ENCODE assay signal across 12 mouse cellular contexts in the genomic region with DNA sequence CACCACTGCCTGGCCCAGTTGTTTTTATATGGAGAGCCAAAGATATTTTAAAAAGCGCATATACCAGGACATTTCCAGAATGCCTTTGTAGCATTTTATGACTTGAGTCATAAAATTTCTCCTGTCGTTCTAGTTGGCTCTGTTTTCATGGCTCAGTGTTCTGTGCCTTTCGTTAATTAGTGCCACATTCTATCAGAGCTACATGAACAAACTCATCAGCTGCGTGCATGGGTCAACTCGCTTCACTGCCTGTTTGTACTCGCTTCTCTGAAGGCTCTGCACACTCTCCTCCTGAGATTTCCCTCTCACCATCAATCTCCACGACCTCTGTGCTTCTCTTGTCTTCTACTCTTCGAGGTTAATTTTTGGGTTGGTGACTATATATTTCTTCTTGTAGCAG. TPM values are rescaled to one million over a fixed set of nuclear protein-coding genes. Genes with fewer than 3 reads are reported as not detected.
DNase-seq lines count a peak whose midpoint lies in the region; ATAC-seq and TF ChIP-seq lines count a peak whose summit lies in the region.
"Had no signal": no experiment of that assay in that cellular context is flagged by ENCODE, and none has a peak within 500 bp of the region (broad histone marks: within the 10 kb centered on the region; RNA-seq: fewer than 3 reads in every experiment).

No protein-coding gene starts in this region.

- H3K27me3 ChIP-seq in neural tube, embryonic 13.5 days = no peaks in the 10 kb centered on the region
- H3K27me3 ChIP-seq in stomach, postnatal 0 days (ENCODE audit: control insufficient read depth, insufficient read depth, low read length) = no peaks in the 10 kb centered on the region
- H3K27me3 ChIP-seq: heart, embryonic 13.5 days; liver, embryonic 12.5 days had no signal

- no peaks in the 10 kb centered on the region for H3K36me3 ChIP-seq in neural tube, embryonic 13.5 days
- no peaks in the 10 kb centered on the region for H3K36me3 ChIP-seq in stomach, postnatal 0 days (ENCODE audit: control insufficient read depth, insufficient read depth, low read length)
- H3K36me3 ChIP-seq: heart, embryonic 13.5 days; liver, embryonic 12.5 days had no signal

- ATAC-seq in neural tube, embryonic 13.5 days (ENCODE audit: low read depth) = no peak
- ATAC-seq in stomach, postnatal 0 days (ENCODE audit: low FRiP score, low TSS enrichment) = no peak
- ATAC-seq: liver, embryonic 12.5 days had no signal

- H3K4me2 ChIP-seq in neural tube, embryonic 13.5 days = no peak overlapping the region
- H3K4me2 ChIP-seq in stomach, postnatal 0 days (replicated peaks; ENCODE audit: low read depth) = no peak overlapping the region
- H3K4me2 ChIP-seq: heart, embryonic 13.5 days; liver, embryonic 12.5 days had no signal

- TF ChIP-seq CTCF in stomach, postnatal 0 days (IDR thresholded peaks at IDR 0.05; ENCODE audit: low read depth) = 0 out of 2 replicates have a peak, but pooled peaks have one; percentile 5

- no peak overlapping the region for H3K4me3 ChIP-seq in neural tube, embryonic 13.5 days
- H3K4me3 ChIP-seq in stomach, postnatal 0 days (ENCODE audit: low read depth, low read length) = no peak overlapping the region
- H3K4me3 ChIP-seq: heart, embryonic 13.5 days; liver, embryonic 12.5 days had no signal

- H3K9ac ChIP-seq in neural tube, embryonic 13.5 days = no peak overlapping the region
- H3K9ac ChIP-seq in stomach, postnatal 0 days (ENCODE audit: low read length) = no peak overlapping the region
- H3K9ac ChIP-seq: heart, embryonic 13.5 days; liver, embryonic 12.5 days had no signal

- peak overlapping the region; percentile 49; the same call in 1 of the 2 replicates for H3K27ac ChIP-seq in neural tube, embryonic 13.5 days (replicated peaks)
- peak overlapping the region; percentile 58 for H3K27ac ChIP-seq in stomach, postnatal 0 days (replicated peaks)
- H3K27ac ChIP-seq: heart, embryonic 13.5 days; liver, embryonic 12.5 days had no signal

- TF ChIP-seq EP300 in stomach, postnatal 0 days (optimal IDR thresholded peaks at IDR 0.05) = no peak

- WGBS in neural tube, embryonic 13.5 days = 55% methylated on average over 8 of the region's 8 CpGs
- 61% methylated on average over 8 of the region's 8 CpGs for WGBS in stomach, postnatal 0 days

- no peaks in the 10 kb centered on the region for H3K9me3 ChIP-seq in neural tube, embryonic 13.5 days
- H3K9me3 ChIP-seq in stomach, postnatal 0 days (ENCODE audit: control insufficient read depth, low read length) = no peaks in the 10 kb centered on the region
- H3K9me3 ChIP-seq: heart, embryonic 13.5 days; liver, embryonic 12.5 days had no signal

- intact Hi-C loops in heart, postnatal 14 days (cut with DNase I) = no loop called here

- peak; percentile 29 for DNase-seq in heart, adult 11 months
- DNase-seq in heart, adult 18-20 months = no peak
- no peak for DNase-seq in neural tube, embryonic 10.5 days (ENCODE audit: extremely low spot score, low spot score)
- DNase-seq in kidney, postnatal 14 days = peak; percentile 14
- no peak for DNase-seq in stomach, postnatal 0 days (ENCODE audit: low spot score)
- DNase-seq in thymus, postnatal 4 days = no peak
- no peak for DNase-seq in heart, postnatal 14 days
- DNase-seq: cerebellum, postnatal 36 days; gastrocnemius, postnatal 14 days had no signal

- H3K4me1 ChIP-seq in neural tube, embryonic 13.5 days (replicated peaks) = peaks cover 25% of the 10 kb centered on the region
- H3K4me1 ChIP-seq in stomach, postnatal 0 days (replicated peaks; ENCODE audit: control insufficient read depth, insufficient read depth) = peaks cover 4% of the 10 kb centered on the region; the same call in 1 of the 2 replicates
- H3K4me1 ChIP-seq: heart, embryonic 13.5 days; liver, embryonic 12.5 days had no signal

RNA-seq across cellular contexts. Expression of gene Ranbp6, which starts 30.2 kb away (rescaled TPM):
- 10 to 100 TPM; 13.1 to 15.3 TPM for total RNA-seq in heart, adult 18-20 months (2021)
- polyA plus RNA-seq in neural tube, embryonic 13.5 days (2015; fragmentation: Nextera tagmentation; extraction: Ambion mirVana) = 42.4 and 45.2 TPM in 2 replicates
- 7.4 and 7.8 TPM in 2 replicates for polyA plus RNA-seq in stomach, postnatal 0 days (2015; fragmentation: Nextera tagmentation; extraction: Ambion mirVana)
- 10 to 100 TPM; 15.2 to 15.5 TPM for total RNA-seq in heart, postnatal 14 days (2021)

RNA-seq across cellular contexts. Expression of gene 9930021J03Rik, which starts 37.2 kb away (rescaled TPM):
- total RNA-seq in heart, adult 18-20 months (2021) = 10 to 100 TPM; 12.9 to 13.4 TPM
- 6.1 and 6.5 TPM in 2 replicates for polyA plus RNA-seq in neural tube, embryonic 13.5 days (2015; fragmentation: Nextera tagmentation; extraction: Ambion mirVana)
- 2.8 and 3.0 TPM in 2 replicates for polyA plus RNA-seq in stomach, postnatal 0 days (2015; fragmentation: Nextera tagmentation; extraction: Ambion mirVana)
- 10 to 100 TPM; 12.2 to 13.3 TPM for total RNA-seq in heart, postnatal 14 days (2021)

Comparison
In these comparisons a context has a peak if more than half of its experiments do, and no peak if none do; other contexts are left out.
1. DNase-seq: peak in heart, adult 11 months (single experiment) and kidney, postnatal 14 days (single experiment); none in heart, adult 18-20 months (0 of 2), neural tube, embryonic 10.5 days (single experiment), stomach, postnatal 0 days (single experiment), thymus, postnatal 4 days (single experiment) and heart, postnatal 14 days (0 of 2).